Mouse (Mus musculus) embryonic fibroblast, embryonic 13.5 days (primary cell): ENCODE measurements around the gene Fam50b. TPM values are rescaled to one million over a fixed set of nuclear protein-coding genes. Genes with fewer than 3 reads are reported as not detected.

Source experiments
- H3K27ac ChIP-seq: 2 replicates; pipeline ENCODE4 v1.5.1; 2012; ENCODE audit warnings: low read length, control low read depth, inconsistent platforms; ENCODE audit not compliant: insufficient read depth
- H3K4me1 ChIP-seq: 2 replicates; pipeline ENCODE4 v1.6.1; 2011; ENCODE audit warnings: low read length; ENCODE audit not compliant: control insufficient read depth, insufficient read depth
- H3K4me3 ChIP-seq: 2 replicates; pipeline ENCODE4 v1.5.1; 2011; ENCODE audit warnings: mild to moderate bottlenecking, control low read depth, low read length; ENCODE audit not compliant: insufficient read depth
- CTCF ChIP-seq: IDR thresholded peaks from 2 replicates; pipeline ENCODE4 v1.5.1; 2011; ENCODE audit warnings: mild to moderate bottlenecking, control low read depth, low read length, moderate library complexity, borderline replicate concordance; ENCODE audit not compliant: insufficient read depth
- POLR2A ChIP-seq: IDR thresholded peaks from 2 replicates; pipeline ENCODE4 v1.6.1; 2011; ENCODE audit warnings: low read depth, mild to moderate bottlenecking, control low read depth, low read length, moderate library complexity
- polyA plus RNA-seq: library from polyadenylated mRNA; stranded (reverse); fragments of >200 nt; gene quantifications from 2 replicates; pipeline ENCODE4 v1.2.4, GENCODE M21; 2011; ENCODE audit warnings: low read depth; ENCODE audit not compliant: missing spikeins, insufficient read length

Gene Fam50b
- polyA plus RNA-seq, 1 experiment, result not detected

GRCm38 (mm10) chr13:34709566-34709965, 25.1 kb upstream of the Fam50b start:
- TF ChIP-seq CTCF (no peak), POLR2A (no peak)
- Histone ChIP-seq H3K4me3 (no peak overlapping the region), H3K4me1 (peaks cover 15% of the 10 kb centered on the region; the same call in 1 of the 2 replicates), H3K27ac (peak overlapping the region; percentile 54)

GRCm38 (mm10) chr13:34711410-34711809, 23.2 kb upstream of the Fam50b start:
- H3K4me1 ChIP-seq, result peaks cover 29% of the 10 kb centered on the region
- H3K27ac ChIP-seq, result no peak overlapping the region
- no peak for TF ChIP-seq POLR2A
- TF ChIP-seq CTCF, result no peak
- no peak overlapping the region for H3K4me3 ChIP-seq

DNA sequence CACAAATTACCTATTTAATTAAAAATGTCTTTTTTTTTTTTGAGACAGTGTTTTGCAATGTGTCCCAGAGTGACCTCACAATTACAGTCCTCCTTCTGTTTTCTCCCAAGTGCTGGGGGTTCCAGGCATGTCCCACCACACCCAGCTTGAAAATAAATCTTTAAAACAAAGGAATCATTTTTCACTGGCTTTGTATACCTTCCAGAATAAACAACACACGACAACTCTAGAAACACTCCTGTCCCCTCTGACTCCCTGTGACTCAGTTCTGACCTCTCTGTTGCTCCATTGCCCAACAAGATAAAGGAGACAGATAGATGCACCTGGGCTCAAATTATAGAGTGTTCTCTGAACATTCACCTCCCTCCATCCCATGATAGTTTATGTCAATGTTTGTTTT, 21.8 kb upstream of the Fam50b start:
- no peak overlapping the region for H3K27ac ChIP-seq
- peaks cover 29% of the 10 kb centered on the region for H3K4me1 ChIP-seq
- H3K4me3 ChIP-seq, result no peak overlapping the region
- TF ChIP-seq CTCF, result no peak
- no peak for TF ChIP-seq POLR2A

DNA sequence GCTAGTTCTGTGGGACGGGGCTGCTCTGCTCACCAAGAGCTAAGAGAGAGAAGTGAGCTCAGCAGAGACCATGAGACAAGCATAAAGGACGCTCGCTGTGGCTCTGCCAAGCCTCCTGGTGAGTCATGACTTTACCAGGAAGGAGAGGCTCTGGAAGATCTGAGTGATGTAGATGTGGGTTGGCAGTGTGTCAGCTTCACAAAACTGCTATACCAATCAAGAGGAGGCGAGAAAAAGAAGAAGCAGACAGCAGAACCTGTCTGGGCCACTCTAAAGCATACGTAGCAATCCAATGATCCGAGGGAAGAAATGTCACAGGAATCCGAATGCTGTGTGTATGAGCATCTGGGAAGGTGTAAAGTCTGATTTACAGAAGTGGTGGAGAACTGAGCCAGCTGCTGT, 19.2 kb upstream of the Fam50b start:
- Histone ChIP-seq H3K4me1 (peaks cover 21% of the 10 kb centered on the region), H3K27ac (peak overlapping the region; percentile 64), H3K4me3 (no peak overlapping the region)
- TF ChIP-seq CTCF (no peak), POLR2A (0 out of 2 replicates have a peak, but pooled peaks have one; percentile 40)

- Histone ChIP-seq H3K27ac (peak overlapping the region; percentile 64; the same call in 1 of the 2 replicates), H3K4me3 (no peak overlapping the region), H3K4me1 (peaks cover 13% of the 10 kb centered on the region)
- no peak for TF ChIP-seq CTCF
- TF ChIP-seq POLR2A, result no peak
Measured at GRCm38 (mm10) chr13:34724831-34725592, 9.6 kb upstream of the Fam50b start.

GRCm38 (mm10) chr13:34725800-34726476, 8.7 kb upstream of the Fam50b start:
- H3K4me1 ChIP-seq, result peaks cover 13% of the 10 kb centered on the region
- no peak for TF ChIP-seq POLR2A
- H3K4me3 ChIP-seq, result no peak overlapping the region
- peak overlapping the region; percentile 64 for H3K27ac ChIP-seq

DNA sequence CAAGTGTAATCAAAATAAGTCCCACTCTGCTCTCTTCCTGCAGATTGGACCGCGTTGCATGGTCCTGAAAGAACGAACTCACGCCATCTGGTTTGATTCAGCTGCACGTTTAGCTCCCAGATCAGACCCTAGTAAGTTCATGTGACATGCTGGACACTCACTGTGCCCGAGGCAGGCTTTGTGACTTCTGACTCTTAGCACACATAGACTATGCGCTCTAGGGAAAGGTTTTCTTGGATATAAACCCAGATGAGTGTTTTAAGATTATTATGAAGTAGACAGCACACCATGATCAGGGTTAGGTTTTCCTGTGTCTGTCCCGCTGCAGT, 8.2 kb upstream of the Fam50b start:
- TF ChIP-seq CTCF (no peak), POLR2A (no peak)
- Histone ChIP-seq H3K4me1 (peaks cover 13% of the 10 kb centered on the region), H3K27ac (peak overlapping the region; percentile 60), H3K4me3 (no peak overlapping the region)

- TF ChIP-seq POLR2A (no peak), CTCF (no peak)
- Histone ChIP-seq H3K4me3 (no peak overlapping the region), H3K4me1 (peaks cover 18% of the 10 kb centered on the region), H3K27ac (peak overlapping the region; percentile 60)
Measured at GRCm38 (mm10) chr13:34727060-34727459, 7.6 kb upstream of the Fam50b start.

DNA sequence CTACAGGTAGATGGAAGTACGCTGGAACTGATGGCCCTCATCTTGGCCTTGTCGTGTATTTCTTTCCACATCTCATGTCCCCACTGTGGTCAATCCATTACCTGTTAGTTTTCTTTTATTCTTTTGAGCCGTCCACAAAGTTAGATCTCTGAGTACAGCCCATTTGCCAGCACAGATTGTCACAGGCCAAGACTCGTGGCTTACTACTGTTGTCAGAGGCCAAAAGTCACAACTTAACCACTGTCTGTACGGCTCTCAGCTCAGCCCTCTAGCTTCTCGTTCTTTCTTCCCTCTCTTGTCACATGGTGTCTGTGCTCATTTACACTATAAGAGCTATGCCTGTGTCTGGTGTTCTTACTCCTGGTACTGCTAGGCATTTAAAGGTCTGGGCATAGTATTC, 3.1 kb upstream of the Fam50b start:
- peaks cover 16% of the 10 kb centered on the region for H3K4me1 ChIP-seq
- no peak overlapping the region for H3K4me3 ChIP-seq
- no peak for TF ChIP-seq POLR2A
- no peak for TF ChIP-seq CTCF
- no peak overlapping the region for H3K27ac ChIP-seq

DNA sequence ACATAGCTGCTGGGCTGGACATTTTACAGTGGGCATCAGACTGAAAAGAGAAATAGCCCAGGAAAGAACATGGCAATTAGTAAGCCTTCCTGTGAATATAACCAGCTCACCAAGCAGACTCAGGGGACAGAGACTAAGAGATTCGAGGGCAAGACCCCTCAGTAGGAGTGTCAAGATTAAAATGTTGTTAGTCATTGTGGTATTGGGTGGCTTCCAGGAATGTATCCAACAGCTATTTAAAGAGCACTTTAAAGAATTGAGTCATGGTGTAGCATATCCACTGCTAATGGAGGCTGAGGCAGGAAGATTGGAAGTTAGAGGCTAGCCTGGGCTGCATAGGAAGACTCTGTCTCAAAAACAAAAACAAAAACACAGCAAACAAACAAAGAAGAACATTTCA, 870 bp upstream of the Fam50b start:
- Histone ChIP-seq H3K4me1 (peaks cover 16% of the 10 kb centered on the region), H3K27ac (peak overlapping the region; percentile 5; the same call in 1 of the 2 replicates), H3K4me3 (no peak overlapping the region)
- TF ChIP-seq CTCF (no peak), POLR2A (no peak)
